Mouse (Mus musculus) testis, adult 2 months (tissue): ENCODE results near the gene Hmg20b.

Source experiments
- CTCF ChIP-seq: fragments of 200-500 bp; IDR thresholded peaks from 2 replicates; pipeline ENCODE4 v1.5.1; 2012; ENCODE audit warnings: low read depth, mild to moderate bottlenecking, inconsistent platforms, low read length, moderate library complexity; ENCODE audit not compliant: control insufficient read depth, insufficient read depth, insufficient replicate concordance
- POLR2A ChIP-seq: fragments of 200-500 bp; IDR thresholded peaks from 2 replicates; pipeline ENCODE4 v1.6.1; 2012; ENCODE audit warnings: low read depth, mild to moderate bottlenecking, inconsistent platforms, low read length, moderate library complexity; ENCODE audit not compliant: control insufficient read depth

GRCm38 (mm10) chr10:81349146-81349545 is 1.1 kb downstream of the Hmg20b start:
- TF ChIP-seq POLR2A: no peak
- TF ChIP-seq CTCF: no peak
